Mouse (Mus musculus): Measurements from ENCODE around the gene Adgrg5. TPM values are rescaled to one million over a fixed set of nuclear protein-coding genes. Genes with fewer than 3 reads are reported as not detected.

The Adgrg5 gene
- polyA plus RNA-seq, 1 experiment from 2014 or later: not detected

- H3K27me3 ChIP-seq: no peaks in the 10 kb centered on the region
- no peaks in the 10 kb centered on the region for H3K36me3 ChIP-seq (replicated peaks)
- WGBS: 96% methylated on average over 4 of the region's 4 CpGs
- H3K9me3 ChIP-seq: no peaks in the 10 kb centered on the region
- no peak overlapping the region for H3K4me3 ChIP-seq (replicated peaks)
- no peak overlapping the region for H3K27ac ChIP-seq
- no peak overlapping the region for H3K4me2 ChIP-seq
- peaks cover 49% of the 10 kb centered on the region for H3K4me1 ChIP-seq
- ATAC-seq (ENCODE audit: low FRiP score): no peak
- no peak overlapping the region for H3K9ac ChIP-seq
These were observed 66.2 kb downstream of the Adgrg5 start for GRCm38 (mm10) chr8:94989711-94990110.

GRCm38 (mm10) chr8:94990598-94991453 lies 67.3 kb downstream of the Adgrg5 start:
- peaks cover 45% of the 10 kb centered on the region for H3K4me1 ChIP-seq
- no peak overlapping the region for H3K4me2 ChIP-seq
- H3K9ac ChIP-seq: no peak overlapping the region
- WGBS: 79% methylated on average over 11 of the region's 11 CpGs
- no peaks in the 10 kb centered on the region for H3K9me3 ChIP-seq
- no peak for ATAC-seq (ENCODE audit: low FRiP score)
- H3K27me3 ChIP-seq: no peaks in the 10 kb centered on the region
- no peaks in the 10 kb centered on the region for H3K36me3 ChIP-seq (replicated peaks)
- 0 out of 2 replicates have a peak overlapping the region, but pooled peaks have one; percentile 98 for H3K27ac ChIP-seq
- H3K4me3 ChIP-seq (replicated peaks): no peak overlapping the region

GRCm38 (mm10) chr8:94991454-94991994 lies 68.0 kb downstream of the Adgrg5 start:
- ATAC-seq (ENCODE audit: low FRiP score): no peak
- Histone ChIP-seq H3K4me3 (replicated peaks) (no peak overlapping the region), H3K9me3 (no peaks in the 10 kb centered on the region), H3K27ac (0 out of 2 replicates have a peak overlapping the region, but pooled peaks have one; percentile 98), H3K4me1 (peaks cover 45% of the 10 kb centered on the region), H3K9ac (no peak overlapping the region), H3K36me3 (replicated peaks) (no peaks in the 10 kb centered on the region), H3K4me2 (no peak overlapping the region), H3K27me3 (no peaks in the 10 kb centered on the region)
- WGBS: 81% methylated on average over 9 of the region's 9 CpGs

GRCm38 (mm10) chr8:94992010-94992409 lies 68.5 kb downstream of the Adgrg5 start:
- H3K4me2 ChIP-seq: 0 out of 2 replicates have a peak overlapping the region, but pooled peaks have one; percentile 6
- H3K9ac ChIP-seq: no peak overlapping the region
- no peak overlapping the region for H3K4me3 ChIP-seq (replicated peaks)
- no peaks in the 10 kb centered on the region for H3K9me3 ChIP-seq
- 78% methylated on average over 4 of the region's 4 CpGs for WGBS
- no peaks in the 10 kb centered on the region for H3K36me3 ChIP-seq (replicated peaks)
- no peak for ATAC-seq (ENCODE audit: low FRiP score)
- peak overlapping the region; percentile 98 for H3K27ac ChIP-seq
- peaks cover 45% of the 10 kb centered on the region for H3K4me1 ChIP-seq
- no peaks in the 10 kb centered on the region for H3K27me3 ChIP-seq

- H3K9me3 ChIP-seq: no peaks in the 10 kb centered on the region
- no peak overlapping the region for H3K4me3 ChIP-seq (replicated peaks)
- no peaks in the 10 kb centered on the region for H3K36me3 ChIP-seq (replicated peaks)
- peak overlapping the region; percentile 13; the same call in 1 of the 2 replicates for H3K9ac ChIP-seq
- H3K27ac ChIP-seq: peak overlapping the region; percentile 98
- H3K27me3 ChIP-seq: no peaks in the 10 kb centered on the region
- ATAC-seq (ENCODE audit: low FRiP score): no peak
- H3K4me1 ChIP-seq: peaks cover 47% of the 10 kb centered on the region
- H3K4me2 ChIP-seq: 0 out of 2 replicates have a peak overlapping the region, but pooled peaks have one; percentile 6
- 29% methylated on average over 5 of the region's 5 CpGs for WGBS
These were observed 69.0 kb downstream of the Adgrg5 start for GRCm38 (mm10) chr8:94992534-94992933.

Other genes starting within 250 kb of the Adgrg5 start
- 0.52 and 0.92 TPM in 2 replicates for gene Pllp, start 227.4 kb upstream of the Adgrg5 start, polyA plus RNA-seq (2016; fragmentation: Nextera tagmentation; extraction: Ambion mirVana)
- gene Ccl22, start 178.1 kb upstream of the Adgrg5 start, polyA plus RNA-seq (2016; fragmentation: Nextera tagmentation; extraction: Ambion mirVana): not detected in 2 replicates
- gene Cx3cl1, start 151.7 kb upstream of the Adgrg5 start, polyA plus RNA-seq (2016; fragmentation: Nextera tagmentation; extraction: Ambion mirVana): 8.3 and 9.4 TPM in 2 replicates
- gene Ccl17, start 113.2 kb upstream of the Adgrg5 start, polyA plus RNA-seq (2016; fragmentation: Nextera tagmentation; extraction: Ambion mirVana): 0.56 TPM in 1 of 2 replicates, not detected in the other
- 47.8 and 52.3 TPM in 2 replicates for gene Coq9, start 85.4 kb upstream of the Adgrg5 start, polyA plus RNA-seq (2016; fragmentation: Nextera tagmentation; extraction: Ambion mirVana)
- 170 and 179 TPM in 2 replicates for gene Ciapin1, start 85.3 kb upstream of the Adgrg5 start, polyA plus RNA-seq (2016; fragmentation: Nextera tagmentation; extraction: Ambion mirVana)
- 144 and 147 TPM in 2 replicates for gene Polr2c, start 66.2 kb upstream of the Adgrg5 start, polyA plus RNA-seq (2016; fragmentation: Nextera tagmentation; extraction: Ambion mirVana)
- 22.0 and 25.1 TPM in 2 replicates for gene Dok4, start 47.4 kb upstream of the Adgrg5 start, polyA plus RNA-seq (2016; fragmentation: Nextera tagmentation; extraction: Ambion mirVana)
- 11.8 and 15.9 TPM in 2 replicates for gene Ccdc102a, start 5.6 kb upstream of the Adgrg5 start, polyA plus RNA-seq (2016; fragmentation: Nextera tagmentation; extraction: Ambion mirVana)
- 180 and 222 TPM in 2 replicates for gene Adgrg1, start 51.1 kb downstream of the Adgrg5 start, polyA plus RNA-seq (2016; fragmentation: Nextera tagmentation; extraction: Ambion mirVana)
- 1.7 and 2.4 TPM in 2 replicates for gene Adgrg3, start 94.0 kb downstream of the Adgrg5 start, polyA plus RNA-seq (2016; fragmentation: Nextera tagmentation; extraction: Ambion mirVana)
- 0.26 and 0.38 TPM in 2 replicates for gene Drc7, start 131.4 kb downstream of the Adgrg5 start, polyA plus RNA-seq (2016; fragmentation: Nextera tagmentation; extraction: Ambion mirVana)
- 35.6 and 42.0 TPM in 2 replicates for gene Katnb1, start 157.5 kb downstream of the Adgrg5 start, polyA plus RNA-seq (2016; fragmentation: Nextera tagmentation; extraction: Ambion mirVana)

Data from forebrain, embryonic 12.5 days (tissue).